Mouse (Mus musculus): ENCODE measurements around the gene Pole3. TPM values are rescaled to one million over a fixed set of nuclear protein-coding genes. Genes with fewer than 3 reads are reported as not detected.

Gene Pole3
- polyA plus RNA-seq, 1 experiment from 2014 or later = 77.3 TPM

DNA sequence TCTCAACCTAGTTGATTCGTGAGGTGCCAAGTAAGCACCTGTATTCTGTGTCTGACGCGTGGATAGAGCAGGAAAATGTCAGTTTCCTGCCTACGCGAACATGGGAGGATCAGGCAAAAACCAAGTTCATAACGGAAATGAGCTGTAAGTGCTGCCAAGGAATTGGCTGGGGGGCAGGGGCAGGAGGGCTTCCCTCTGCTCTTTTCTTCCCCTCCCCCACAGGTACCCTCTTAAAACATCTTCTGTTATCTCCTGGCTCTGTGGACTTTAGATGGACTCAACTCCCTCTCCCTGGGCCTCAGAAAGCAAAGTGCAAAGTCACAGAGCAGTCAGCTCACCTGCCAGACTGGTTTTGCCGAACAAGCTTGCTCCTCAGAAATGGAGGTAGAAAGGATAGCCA, 21.9 kb downstream of the Pole3 start:
- peaks cover 11% of the 10 kb centered on the region for H3K4me1 ChIP-seq
- H3K9me3 ChIP-seq = no peaks in the 10 kb centered on the region
- WGBS = 55% methylated on average over 7 of the region's 7 CpGs
- no peak overlapping the region for H3K9ac ChIP-seq
- H3K27ac ChIP-seq = peak overlapping the region; percentile 90
- no peaks in the 10 kb centered on the region for H3K27me3 ChIP-seq (replicated peaks)
- peaks cover 28% of the 10 kb centered on the region; the same call in 1 of the 2 replicates for H3K36me3 ChIP-seq
- H3K4me2 ChIP-seq = no peak overlapping the region
- ATAC-seq (ENCODE audit: insufficient read depth, low FRiP score, low read depth) = peak; percentile 15; the same call in 1 of the 2 replicates
- no peak overlapping the region for H3K4me3 ChIP-seq (replicated peaks)

DNA sequence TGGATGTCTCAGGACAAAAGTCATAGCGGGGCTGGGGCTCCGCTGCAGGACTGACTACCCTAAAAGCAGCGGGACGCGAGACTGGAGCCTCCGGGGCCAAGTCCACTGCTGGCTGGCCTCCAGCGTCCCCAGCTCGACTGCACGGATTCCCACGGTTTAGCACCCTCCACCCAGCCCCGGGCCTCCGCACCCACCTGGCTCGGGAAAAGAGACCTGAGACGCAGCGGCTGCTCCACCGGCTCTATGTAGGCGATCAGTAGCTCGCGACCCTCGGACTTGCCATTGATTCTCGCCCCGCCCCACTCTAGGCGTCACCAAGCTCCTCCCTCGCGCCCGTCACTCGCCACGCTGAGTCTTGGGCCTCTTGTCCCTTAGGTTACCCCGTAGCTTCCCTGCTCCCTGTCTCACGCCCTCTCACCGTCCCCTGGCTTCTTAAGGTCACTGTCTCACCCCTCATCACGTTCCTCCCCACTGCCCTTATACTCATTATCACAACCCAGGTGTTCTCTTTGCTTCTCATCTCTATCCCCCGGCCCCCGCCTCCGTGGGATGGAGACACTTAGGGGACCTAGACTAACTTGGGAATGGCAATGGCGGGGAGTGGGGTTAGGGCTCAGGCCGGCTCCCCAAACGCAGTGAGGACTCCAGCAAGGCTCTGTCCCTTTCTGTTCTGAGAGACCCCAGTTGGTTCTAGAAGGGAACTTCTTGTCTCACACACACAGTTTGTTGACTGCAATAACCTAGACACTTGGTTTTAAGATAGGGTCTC, 22.7 kb downstream of the Pole3 start:
- ATAC-seq (ENCODE audit: insufficient read depth, low FRiP score, low read depth) = peak; percentile 89
- 2% methylated on average over 38 of the region's 38 CpGs for WGBS
- H3K9me3 ChIP-seq = no peaks in the 10 kb centered on the region
- peaks cover 24% of the 10 kb centered on the region; the same call in 1 of the 2 replicates for H3K36me3 ChIP-seq
- no peaks in the 10 kb centered on the region for H3K27me3 ChIP-seq (replicated peaks)
- H3K9ac ChIP-seq = peak overlapping the region; percentile 59; the same call in 1 of the 2 replicates
- peak overlapping the region; percentile 78 for H3K4me2 ChIP-seq
- peak overlapping the region; percentile 90 for H3K27ac ChIP-seq
- H3K4me1 ChIP-seq = peaks cover 11% of the 10 kb centered on the region
- H3K4me3 ChIP-seq (replicated peaks) = peak overlapping the region; percentile 84

DNA sequence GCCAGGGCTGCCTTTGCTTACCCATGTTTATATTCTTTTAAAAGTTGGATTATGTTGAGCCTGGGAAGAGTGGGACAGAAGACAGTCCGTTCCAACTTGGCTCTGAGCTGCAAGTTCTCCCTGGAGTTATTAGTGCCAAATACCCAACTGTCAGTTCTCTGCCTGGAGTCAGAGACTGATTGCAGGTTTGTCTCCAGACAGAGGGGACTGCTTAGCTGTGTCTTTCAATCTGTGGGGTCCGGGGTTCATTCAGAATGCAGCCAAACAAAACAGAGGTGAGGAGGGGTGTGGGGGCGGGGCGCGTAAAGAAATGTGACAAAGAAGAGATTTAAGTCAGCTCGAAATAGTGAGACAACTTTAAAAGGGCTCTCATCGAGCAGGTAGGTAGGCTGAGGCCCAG, 23.3 kb downstream of the Pole3 start:
- Histone ChIP-seq H3K9me3 (no peaks in the 10 kb centered on the region), H3K9ac (peak overlapping the region; percentile 59; the same call in 1 of the 2 replicates), H3K36me3 (peaks cover 20% of the 10 kb centered on the region; the same call in 1 of the 2 replicates), H3K4me1 (peaks cover 11% of the 10 kb centered on the region), H3K4me2 (peak overlapping the region; percentile 78), H3K27me3 (replicated peaks) (no peaks in the 10 kb centered on the region), H3K4me3 (replicated peaks) (peak overlapping the region; percentile 84), H3K27ac (peak overlapping the region; percentile 90)
- 0% methylated on average over 7 of the region's 7 CpGs for WGBS
- no peak for ATAC-seq (ENCODE audit: insufficient read depth, low FRiP score, low read depth)

DNA sequence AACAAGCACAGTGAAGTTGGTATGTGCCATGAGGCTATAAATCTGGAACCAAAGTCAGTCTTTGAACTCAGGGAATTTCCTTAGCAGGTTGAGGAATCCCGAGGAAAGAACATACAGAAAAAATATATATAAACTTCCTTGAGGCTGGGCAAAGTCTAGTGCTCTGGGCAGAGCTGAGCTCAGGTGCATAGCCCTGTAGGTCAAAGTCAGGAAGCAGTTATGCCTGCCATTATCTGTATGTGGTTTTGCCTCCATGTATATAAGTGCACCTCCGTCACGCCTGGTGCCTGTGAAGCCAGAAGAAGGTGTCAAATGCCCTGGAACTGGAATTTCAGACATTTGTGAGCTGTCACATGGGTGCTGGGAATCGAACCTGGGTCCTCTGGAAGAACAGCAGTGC, 24.1 kb downstream of the Pole3 start:
- H3K4me1 ChIP-seq = peaks cover 11% of the 10 kb centered on the region
- peak overlapping the region; percentile 78; the same call in 1 of the 2 replicates for H3K4me2 ChIP-seq
- ATAC-seq (ENCODE audit: insufficient read depth, low FRiP score, low read depth) = no peak
- H3K27me3 ChIP-seq (replicated peaks) = no peaks in the 10 kb centered on the region
- peak overlapping the region; percentile 62; the same call in 1 of the 2 replicates for H3K27ac ChIP-seq
- H3K36me3 ChIP-seq = peaks cover 22% of the 10 kb centered on the region; the same call in 1 of the 2 replicates
- H3K9me3 ChIP-seq = no peaks in the 10 kb centered on the region
- peak overlapping the region; percentile 16; the same call in 1 of the 2 replicates for H3K4me3 ChIP-seq (replicated peaks)
- no peak overlapping the region for H3K9ac ChIP-seq
- WGBS = 75% methylated on average over 4 of the region's 4 CpGs

GRCm38 (mm10) chr4:62496815-62497214, 28.1 kb downstream of the Pole3 start:
- 53% methylated on average over 8 of the region's 8 CpGs for WGBS
- H3K4me1 ChIP-seq = 0 out of 2 replicates have a peak, but pooled peaks cover 7% of the 10 kb centered on the region
- H3K36me3 ChIP-seq = peaks cover 22% of the 10 kb centered on the region; the same call in 1 of the 2 replicates
- no peak overlapping the region for H3K27ac ChIP-seq
- H3K4me3 ChIP-seq (replicated peaks) = no peak overlapping the region
- ATAC-seq (ENCODE audit: insufficient read depth, low FRiP score, low read depth) = peak; percentile 29; the same call in 1 of the 2 replicates
- H3K4me2 ChIP-seq = no peak overlapping the region
- no peaks in the 10 kb centered on the region for H3K9me3 ChIP-seq
- no peak overlapping the region for H3K9ac ChIP-seq
- no peaks in the 10 kb centered on the region for H3K27me3 ChIP-seq (replicated peaks)

DNA sequence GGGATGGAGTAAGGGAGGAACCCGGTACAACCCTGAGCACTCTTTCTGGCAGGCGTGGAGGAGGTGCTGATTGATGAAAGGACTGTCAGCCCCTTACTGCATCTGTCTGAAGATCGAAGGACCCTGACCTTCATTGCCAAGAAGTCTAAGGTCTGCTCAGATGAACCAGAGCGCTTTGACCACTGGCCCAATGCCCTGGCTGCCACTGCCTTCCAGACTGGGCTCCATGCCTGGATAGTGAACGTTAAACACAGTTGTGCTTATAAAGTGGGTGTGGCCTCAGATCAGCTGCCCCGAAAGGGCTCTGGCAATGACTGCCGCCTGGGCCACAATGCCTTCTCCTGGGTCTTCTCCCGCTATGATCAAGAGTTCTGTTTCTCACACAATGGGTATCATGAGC, 28.9 kb downstream of the Pole3 start:
- 69% methylated on average over 8 of the region's 8 CpGs for whole genome bisulfite sequencing
- Histone ChIP-seq H3K36me3 (peaks cover 22% of the 10 kb centered on the region; the same call in 1 of the 2 replicates), H3K4me1 (0 out of 2 replicates have a peak, but pooled peaks cover 5% of the 10 kb centered on the region), H3K4me3 (replicated peaks) (no peak overlapping the region), H3K9me3 (no peaks in the 10 kb centered on the region), H3K27me3 (replicated peaks) (no peaks in the 10 kb centered on the region), H3K27ac (no peak overlapping the region), H3K4me2 (no peak overlapping the region), H3K9ac (no peak overlapping the region)
- ATAC-seq (ENCODE audit: insufficient read depth, low FRiP score, low read depth) = no peak

- 68% methylated on average over 9 of the region's 9 CpGs for WGBS
Measured at GRCm38 (mm10) chr4:62494230-62494629, 30.6 kb downstream of the Pole3 start.

DNA sequence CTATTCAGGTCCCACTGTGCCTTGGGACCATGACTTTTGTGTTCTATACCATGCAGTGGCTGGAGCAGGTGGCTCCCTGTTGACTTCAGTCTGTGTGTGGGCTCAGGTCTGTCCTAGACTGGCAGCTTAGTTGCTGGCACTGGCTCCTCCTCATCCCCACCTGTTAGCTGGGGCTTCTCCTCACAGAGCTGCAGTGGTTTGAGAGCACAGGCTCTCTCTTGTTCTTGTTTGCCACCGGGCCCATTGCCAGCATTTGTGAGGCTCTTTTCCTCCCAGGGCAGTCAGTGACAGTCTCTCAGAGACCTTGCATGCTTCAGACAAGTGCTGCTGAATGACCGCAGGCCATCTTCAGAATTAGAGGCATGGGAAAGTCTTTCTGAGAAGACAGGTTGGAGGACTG, 32.2 kb downstream of the Pole3 start:
- Histone ChIP-seq H3K4me1 (no peaks in the 10 kb centered on the region), H3K36me3 (0 out of 2 replicates have a peak, but pooled peaks cover 2% of the 10 kb centered on the region), H3K4me2 (no peak overlapping the region), H3K9ac (no peak overlapping the region), H3K9me3 (no peaks in the 10 kb centered on the region), H3K27me3 (replicated peaks) (no peaks in the 10 kb centered on the region), H3K4me3 (replicated peaks) (no peak overlapping the region), H3K27ac (no peak overlapping the region)
- 70% methylated on average over 2 of the region's 2 CpGs for WGBS
- no peak for ATAC-seq (ENCODE audit: insufficient read depth, low FRiP score, low read depth)

More at GRCm38 (mm10) chr4:62494230-62494629, 30.6 kb downstream of the Pole3 start:
- no peak overlapping the region for H3K27ac ChIP-seq
- H3K36me3 ChIP-seq = peaks cover 13% of the 10 kb centered on the region; the same call in 1 of the 2 replicates
- no peak for ATAC-seq (ENCODE audit: insufficient read depth, low FRiP score, low read depth)
- H3K4me3 ChIP-seq (replicated peaks) = no peak overlapping the region
- no peaks in the 10 kb centered on the region for H3K27me3 ChIP-seq (replicated peaks)
- H3K9me3 ChIP-seq = no peaks in the 10 kb centered on the region
- no peak overlapping the region for H3K4me2 ChIP-seq
- H3K4me1 ChIP-seq = 0 out of 2 replicates have a peak, but pooled peaks cover 3% of the 10 kb centered on the region
- no peak overlapping the region for H3K9ac ChIP-seq

GRCm38 (mm10) chr4:62487914-62488313, 37.0 kb downstream of the Pole3 start:
- Histone ChIP-seq H3K9me3 (no peaks in the 10 kb centered on the region), H3K9ac (no peak overlapping the region), H3K4me1 (no peaks in the 10 kb centered on the region; the same call in 1 of the 2 replicates), H3K4me2 (no peak overlapping the region), H3K27ac (no peak overlapping the region), H3K4me3 (replicated peaks) (no peak overlapping the region), H3K27me3 (replicated peaks) (no peaks in the 10 kb centered on the region), H3K36me3 (no peaks in the 10 kb centered on the region)
- 94% methylated on average over 2 of the region's 2 CpGs for WGBS
- no peak for ATAC-seq (ENCODE audit: insufficient read depth, low FRiP score, low read depth)

DNA sequence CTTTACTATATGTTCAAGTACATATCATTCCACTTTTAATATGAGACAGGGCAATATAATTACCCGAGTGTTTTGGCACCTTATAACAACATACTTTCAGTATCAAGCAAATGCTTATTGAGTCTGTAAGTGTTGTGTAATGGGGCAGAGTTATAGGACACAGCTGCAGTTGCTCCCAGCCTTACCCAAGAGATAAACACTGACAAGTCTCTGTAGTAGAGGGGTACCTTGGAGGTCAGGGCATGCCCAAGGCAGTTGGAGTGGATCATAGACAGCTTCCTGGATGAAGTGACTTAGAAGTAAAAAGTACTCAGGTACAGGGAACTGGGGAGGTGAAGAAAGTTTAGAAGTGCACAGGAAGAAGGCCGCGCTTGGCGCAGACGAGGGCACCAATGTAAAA, 37.7 kb downstream of the Pole3 start:
- Histone ChIP-seq H3K9me3 (no peaks in the 10 kb centered on the region), H3K27me3 (replicated peaks) (no peaks in the 10 kb centered on the region), H3K4me2 (no peak overlapping the region), H3K4me3 (replicated peaks) (no peak overlapping the region), H3K27ac (no peak overlapping the region), H3K9ac (no peak overlapping the region), H3K4me1 (no peaks in the 10 kb centered on the region; the same call in 1 of the 2 replicates), H3K36me3 (no peaks in the 10 kb centered on the region)
- no peak for ATAC-seq (ENCODE audit: insufficient read depth, low FRiP score, low read depth)
- WGBS = 83% methylated on average over 5 of the region's 5 CpGs

DNA sequence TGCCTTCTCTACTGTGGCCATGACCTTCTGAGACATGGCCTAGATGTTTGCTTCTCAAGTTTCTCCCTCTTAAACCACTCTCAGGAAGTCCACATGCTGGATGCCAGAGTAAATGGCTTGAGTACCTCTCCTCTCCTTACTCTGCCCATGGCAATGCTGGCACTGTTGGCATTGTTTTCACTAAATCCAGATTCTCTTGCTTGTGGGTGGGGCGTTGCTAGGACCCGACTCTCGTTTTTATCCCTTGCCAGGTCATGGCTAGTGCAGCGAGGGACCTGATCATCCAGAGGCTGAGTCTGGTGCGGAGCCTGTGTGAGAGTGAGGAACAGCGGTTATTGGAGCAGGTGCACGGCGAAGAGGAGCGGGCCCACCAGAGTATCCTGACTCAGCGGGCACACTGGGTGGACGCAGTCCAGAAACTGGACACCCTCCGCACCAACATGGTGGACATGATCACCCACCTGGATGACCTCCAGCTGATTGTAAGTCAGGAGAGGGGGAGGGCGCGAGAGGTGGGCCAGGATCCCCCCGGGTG, 38.6 kb downstream of the Pole3 start:
- Histone ChIP-seq H3K27me3 (replicated peaks) (no peaks in the 10 kb centered on the region), H3K4me1 (no peaks in the 10 kb centered on the region; the same call in 1 of the 2 replicates), H3K9me3 (no peaks in the 10 kb centered on the region), H3K4me2 (no peak overlapping the region), H3K4me3 (replicated peaks) (no peak overlapping the region), H3K36me3 (no peaks in the 10 kb centered on the region), H3K9ac (no peak overlapping the region), H3K27ac (no peak overlapping the region)
- no peak for ATAC-seq (ENCODE audit: insufficient read depth, low FRiP score, low read depth)
- 90% methylated on average over 15 of the region's 15 CpGs for WGBS
